Mouse (Mus musculus) frontal cortex, adult (tissue): ENCODE measurements at regions not wholly inside any gene's neighbourhood (a gene's known extent, or its start where the extent isn't known, plus 50 kb on each side); places are given as distances from the start of the nearest gene placed in this dataset.

ENCODE experiments used
- ATAC-seq: cut with Nextera tagmentation; 2 replicates; pipeline ENCODE4 v1.9.2; 2017; ENCODE audit warnings: mild to moderate bottlenecking, moderate library complexity, mixed read lengths; ENCODE audit not compliant: low TSS enrichment

DNA sequence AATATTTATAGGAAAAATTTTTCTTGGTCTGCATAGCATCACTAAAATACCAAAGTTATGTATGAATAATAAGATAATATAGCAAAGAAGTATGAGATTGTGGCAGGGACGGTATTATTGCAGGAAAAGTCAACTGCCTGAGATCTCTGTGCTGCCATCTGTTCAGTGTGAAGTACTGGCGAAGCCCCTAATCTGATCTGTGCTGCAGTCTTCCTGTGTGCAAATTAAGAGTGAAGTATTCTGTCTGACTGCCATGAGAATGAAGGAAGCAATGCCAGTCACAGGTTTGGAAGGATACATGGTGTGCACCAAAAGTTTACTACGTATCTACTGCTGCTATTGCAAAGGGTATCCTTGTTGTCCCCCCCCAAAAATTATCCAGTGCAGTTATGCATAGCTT is 501.5 kb downstream of the Rab28 start:
- no peak for ATAC-seq

DNA sequence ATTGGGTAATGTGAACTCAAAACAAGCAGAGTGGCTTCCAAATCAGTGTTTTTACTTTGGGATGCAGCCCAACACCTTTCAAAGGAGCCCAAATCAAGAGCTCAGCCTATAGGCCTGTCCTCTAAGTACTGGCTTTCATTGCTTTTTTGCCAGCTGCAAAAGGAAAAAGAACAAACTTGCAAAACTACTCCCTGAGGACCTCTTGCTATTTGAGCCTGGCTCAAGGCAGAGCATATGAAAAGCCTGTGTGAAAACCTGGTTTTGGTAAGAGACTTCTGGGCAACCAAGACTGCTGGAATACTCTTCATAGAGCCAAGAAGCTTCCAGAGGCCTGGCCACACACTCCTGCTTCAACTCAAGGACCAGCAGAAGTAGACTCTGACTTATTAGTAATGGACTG is 503.5 kb downstream of the Rab28 start:
- ATAC-seq: no peak

DNA sequence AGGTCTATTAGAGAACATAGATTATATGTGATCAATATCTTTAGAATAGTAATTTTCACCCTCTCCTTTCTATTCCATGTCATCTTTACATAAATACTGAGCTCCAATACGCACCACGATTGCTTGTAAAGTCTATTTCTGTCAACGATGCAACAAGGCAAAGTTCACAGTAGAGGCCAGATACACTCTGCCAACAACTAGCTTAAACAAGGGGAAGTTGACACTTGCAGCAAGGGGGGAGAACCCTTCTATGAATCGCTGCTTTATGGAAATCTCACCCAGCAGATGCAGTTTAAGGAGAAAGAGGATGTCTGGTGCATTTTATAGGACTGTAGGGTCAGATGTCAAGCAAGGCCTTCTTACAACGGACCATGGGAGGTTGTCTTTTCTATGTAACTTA is 520.8 kb downstream of the Rab28 start:
- no peak for ATAC-seq

DNA sequence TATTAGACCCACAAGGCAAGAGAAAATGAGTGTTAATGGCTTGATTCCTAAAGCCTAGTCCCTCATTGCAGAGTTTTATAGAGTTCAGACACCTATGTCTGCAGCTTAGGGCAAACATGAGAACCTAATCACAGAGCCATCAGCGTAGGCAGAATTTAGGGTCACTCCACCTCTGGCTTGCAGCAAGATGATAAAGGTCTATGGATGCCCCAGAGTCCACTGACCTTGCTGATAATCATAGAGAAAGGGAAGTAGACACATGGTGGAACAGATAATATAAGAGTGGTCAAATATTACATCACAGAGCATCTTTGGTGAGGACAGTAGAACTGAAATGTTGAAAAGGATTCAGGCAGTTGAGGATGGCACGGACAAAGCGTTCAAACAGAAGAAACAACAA is 530.7 kb downstream of the Rab28 start:
- no peak for ATAC-seq

DNA sequence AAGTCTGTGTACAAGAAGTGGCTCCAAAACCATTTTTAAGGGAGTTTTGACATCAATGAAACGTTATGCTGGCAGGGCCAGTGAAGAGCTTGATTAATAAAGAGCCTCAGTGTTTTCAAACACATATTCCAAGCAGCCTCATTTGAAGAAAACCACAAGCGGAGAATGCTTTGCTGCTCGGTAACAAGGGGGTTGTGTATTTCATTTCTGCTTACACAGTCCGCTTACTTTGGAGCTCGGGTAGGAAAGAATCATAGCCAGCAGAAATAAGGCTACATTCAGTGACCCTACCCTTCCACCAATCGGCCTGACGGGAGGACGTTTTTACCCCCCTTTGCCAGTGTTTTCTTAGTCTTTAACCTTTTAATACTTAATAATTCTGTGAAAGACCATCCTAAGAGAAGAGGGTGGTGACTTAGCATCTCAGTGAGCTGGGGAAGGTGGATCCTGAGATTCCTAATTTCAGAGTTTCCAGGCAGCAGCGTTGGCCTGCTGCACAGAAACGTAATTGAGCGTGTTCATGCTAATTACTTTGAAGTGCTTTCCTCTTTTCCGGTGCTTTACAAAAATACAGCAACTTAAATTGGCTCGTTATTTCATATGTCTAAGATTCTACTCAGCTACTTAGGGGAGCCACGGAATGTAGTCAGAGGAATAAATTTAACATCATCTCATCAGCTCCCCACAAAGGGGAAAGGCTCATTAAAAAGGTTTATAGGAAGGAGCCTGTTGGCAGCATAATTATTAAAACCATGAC is 541.9 kb downstream of the Rab28 start:
- ATAC-seq: peak; percentile 52

DNA sequence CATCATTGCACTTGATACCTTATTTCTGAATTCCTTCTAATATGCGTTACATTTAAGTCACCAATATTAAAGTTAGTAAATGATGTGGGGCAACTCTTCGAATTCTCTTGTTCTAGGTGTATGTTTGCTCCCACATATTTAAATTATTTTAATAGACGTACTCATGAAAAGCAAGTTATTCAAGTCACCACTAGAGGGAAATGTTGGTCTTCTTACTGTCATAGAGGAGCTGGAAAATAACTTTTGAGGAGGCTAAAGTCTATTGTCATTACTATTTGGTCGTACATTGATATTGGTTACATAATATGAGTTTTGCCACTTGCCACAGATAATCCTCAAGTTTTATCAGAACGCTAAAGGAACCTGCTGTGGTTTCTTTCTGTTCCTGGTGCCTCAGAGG is 582.9 kb downstream of the Rab28 start:
- ATAC-seq: peak; percentile 69

DNA sequence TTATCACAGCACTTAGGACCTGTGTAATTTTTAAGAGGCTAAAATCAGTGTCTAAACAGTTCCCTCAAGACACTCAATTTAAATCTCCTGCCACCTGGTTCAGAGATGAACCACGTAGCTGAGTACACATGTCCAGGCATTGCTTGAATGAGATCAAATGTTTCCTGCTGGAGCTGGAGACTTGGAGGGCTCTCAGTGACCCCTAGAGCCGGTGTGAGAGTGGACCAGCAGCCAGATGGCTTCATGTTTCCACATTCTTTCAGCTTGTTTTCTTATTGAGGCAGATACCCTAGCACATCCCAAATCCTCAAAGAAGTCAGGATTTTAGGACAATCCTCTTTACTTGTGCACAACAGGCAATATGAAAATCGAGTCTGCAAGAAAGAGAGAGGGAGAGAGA is 590.3 kb downstream of the Rab28 start:
- ATAC-seq: no peak

DNA sequence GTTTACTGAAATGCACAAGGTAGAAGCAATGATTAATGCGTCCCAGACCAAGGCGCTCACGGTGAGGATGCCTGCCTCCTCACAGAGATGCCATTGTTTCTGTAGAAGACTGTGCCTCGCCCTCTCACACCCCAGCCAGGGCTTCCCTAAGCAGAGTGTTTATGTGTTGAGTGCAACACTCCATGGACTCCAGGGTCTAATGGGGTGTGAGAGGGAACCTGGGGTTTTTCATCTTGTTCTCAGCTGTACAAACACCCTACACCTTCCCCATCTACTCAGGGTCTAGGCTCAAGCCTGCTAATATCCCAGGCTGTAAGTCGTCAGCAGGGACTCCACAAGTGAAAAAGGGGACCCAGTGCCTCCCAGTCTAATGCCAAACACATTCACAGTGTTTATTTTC is 620.2 kb downstream of the Rab28 start:
- no peak for ATAC-seq

DNA sequence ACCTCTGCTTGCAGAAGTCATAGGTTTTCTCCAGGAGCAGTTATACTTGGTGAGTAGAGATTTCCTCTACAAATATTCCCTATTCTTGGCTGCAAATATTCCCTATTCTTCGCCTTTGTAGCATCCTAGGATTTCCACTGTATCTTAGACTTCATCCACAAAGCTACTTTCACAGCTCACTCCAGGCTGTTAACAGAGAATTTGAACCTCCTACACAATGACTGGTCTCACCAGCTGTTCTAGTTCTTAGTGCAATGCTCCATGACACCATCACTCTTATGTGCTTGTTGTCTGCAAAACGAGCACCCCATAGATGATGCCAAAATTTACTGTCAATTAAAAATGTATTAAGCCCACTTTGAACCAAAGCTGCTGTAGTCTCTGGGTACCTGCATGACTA is 631.5 kb downstream of the Rab28 start:
- ATAC-seq: peak; percentile 97

DNA sequence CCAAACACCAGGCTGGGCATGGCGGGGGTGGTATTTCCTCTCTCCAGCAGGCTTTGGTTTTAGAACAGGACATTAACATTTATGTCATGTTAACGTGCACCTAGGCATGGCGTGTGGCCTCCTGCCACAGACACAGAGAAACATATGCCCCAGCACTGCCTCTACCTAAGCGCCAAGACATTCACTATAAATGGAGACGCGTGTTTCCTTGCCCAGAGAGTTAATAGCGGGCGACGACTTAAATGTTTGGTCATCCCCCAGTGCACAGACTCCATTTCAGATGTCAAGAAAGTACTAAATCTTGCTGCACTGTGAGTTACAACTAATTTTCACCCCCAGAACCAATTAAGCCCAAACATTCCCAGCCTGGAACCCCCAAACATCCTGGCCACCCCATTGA is 646.3 kb downstream of the Rab28 start:
- ATAC-seq: no peak

DNA sequence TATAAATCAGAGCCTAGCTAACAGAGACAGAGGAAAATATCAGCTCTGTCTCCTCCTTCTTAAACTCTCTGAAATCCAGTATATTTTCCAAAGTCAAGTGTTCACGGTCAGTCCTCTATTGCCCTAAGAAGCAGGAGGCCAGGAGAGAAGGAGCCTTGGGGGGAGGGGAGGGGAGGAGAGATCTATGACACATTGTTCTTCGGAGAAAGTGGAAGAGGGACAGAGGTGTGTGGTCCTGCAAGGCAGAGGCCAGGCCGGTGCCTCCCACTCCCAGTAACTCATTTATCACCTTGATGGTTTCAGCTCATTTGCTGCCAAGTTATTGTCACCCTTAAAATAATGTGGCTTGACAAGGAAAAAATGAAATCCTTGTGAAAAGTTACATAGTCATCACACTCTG is 646.7 kb downstream of the Rab28 start:
- no peak for ATAC-seq

DNA sequence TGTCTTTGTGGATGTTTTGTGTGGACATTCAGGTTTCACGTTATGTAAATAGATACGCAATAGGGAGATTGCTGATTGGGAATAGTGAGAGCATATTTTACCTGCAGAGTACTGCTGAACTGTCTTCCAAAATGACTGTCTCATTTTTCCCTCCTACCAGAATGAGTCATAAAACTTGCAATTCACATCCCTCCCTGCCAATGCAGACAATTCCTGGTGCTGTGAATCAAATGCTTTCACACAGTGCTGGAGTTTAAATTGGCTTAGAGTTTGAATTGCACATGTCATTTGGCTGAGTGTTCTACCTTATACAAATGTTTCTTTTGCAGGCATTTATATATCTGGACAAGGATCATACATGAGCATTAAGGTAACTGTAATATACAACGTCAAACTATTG is 649.9 kb downstream of the Rab28 start:
- ATAC-seq: peak; percentile 98

DNA sequence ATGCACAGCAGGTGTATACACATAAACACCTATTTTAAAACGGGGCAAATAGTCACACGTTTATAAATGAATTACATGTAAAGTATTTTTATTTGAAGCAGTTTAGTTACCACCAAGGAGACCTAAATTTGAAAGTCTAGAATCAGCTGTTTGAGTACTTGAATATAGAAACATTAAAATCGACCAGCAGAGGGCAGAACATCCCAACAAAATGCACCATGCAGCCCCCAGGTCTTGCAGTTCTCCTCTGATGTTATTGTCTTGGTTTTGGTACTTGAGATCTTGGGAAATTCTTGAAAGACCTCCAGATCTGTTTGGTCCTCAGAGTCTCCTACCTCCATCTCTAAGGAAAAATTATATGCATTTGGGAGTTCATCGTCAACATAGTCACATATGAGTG is 656.0 kb downstream of the Rab28 start:
- ATAC-seq: peak; percentile 77

DNA sequence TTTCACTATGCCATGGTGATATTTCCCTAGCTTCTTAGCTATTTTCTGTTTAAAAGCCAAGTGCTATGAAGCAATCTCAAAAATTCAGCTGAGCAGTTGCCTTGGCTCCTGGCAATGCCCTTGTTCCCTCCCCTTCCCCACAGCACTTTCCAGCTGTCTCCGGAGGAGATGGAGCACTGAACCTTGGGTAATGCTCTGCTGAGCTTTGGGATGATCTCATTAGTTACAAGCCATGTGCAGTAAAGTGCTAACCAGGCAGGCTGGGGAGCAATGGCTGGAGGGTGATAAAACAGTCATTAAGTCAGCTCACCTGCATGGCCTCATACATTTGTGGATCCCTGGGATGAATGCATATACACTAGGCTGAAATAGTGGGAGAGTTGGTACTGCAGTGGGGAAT is 659.4 kb downstream of the Rab28 start:
- no peak for ATAC-seq

DNA sequence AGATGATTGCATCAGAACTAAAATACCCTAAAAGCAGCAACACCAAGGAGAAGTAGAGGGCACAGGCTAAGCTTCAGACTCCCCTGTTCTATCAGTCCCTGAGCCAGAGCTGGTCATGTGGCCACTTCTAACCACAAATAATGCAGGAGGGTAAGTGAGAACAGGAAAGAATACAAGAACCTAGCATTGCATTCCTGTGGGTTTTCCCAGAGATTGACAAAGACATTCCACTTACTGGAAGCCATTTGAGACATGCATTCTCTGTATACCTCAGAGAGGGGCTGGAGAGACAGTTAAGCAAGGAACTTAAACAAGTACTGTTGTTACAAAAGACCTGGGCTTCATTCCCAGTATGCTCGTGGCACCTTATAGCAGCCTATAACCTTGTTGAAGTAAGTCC is 662.7 kb downstream of the Rab28 start:
- no peak for ATAC-seq

DNA sequence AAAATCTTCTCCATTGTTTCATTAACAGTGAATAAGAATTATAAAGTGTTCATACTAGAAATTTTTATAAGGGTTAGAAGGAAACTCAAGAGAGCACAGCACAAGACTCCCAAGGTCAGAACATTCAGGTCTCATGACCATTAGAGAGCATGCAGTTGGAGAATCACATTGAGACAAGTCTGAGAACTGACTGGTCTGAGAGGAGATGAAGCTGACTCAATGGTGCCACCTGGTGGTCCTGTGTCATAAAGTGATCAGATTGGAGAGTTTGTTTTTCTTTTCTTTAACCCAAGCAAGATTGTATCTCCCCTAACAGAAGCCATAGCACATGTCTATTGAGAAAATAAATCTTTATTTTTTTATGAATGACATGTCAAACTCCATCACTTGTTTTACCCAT is 663.5 kb downstream of the Rab28 start:
- ATAC-seq: peak; percentile 95

DNA sequence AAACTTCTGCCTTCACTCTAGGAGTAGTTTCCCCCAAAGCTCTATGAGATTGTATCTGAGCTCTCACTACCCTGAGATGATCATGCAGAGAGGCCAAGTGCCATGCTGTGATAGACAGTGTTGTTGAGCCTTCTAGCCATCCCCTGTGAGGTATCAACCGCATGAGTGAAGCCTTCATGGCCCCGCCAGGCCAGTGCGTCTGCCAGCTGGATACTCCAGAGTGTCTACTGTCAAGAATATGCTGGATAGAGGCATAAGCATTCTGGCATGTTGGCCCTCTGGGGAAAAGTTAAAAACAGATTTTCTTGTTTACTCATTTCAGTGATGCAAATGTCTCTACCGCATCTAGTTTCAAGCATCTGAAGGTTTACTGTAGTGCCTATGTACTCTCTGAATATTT is 669.2 kb downstream of the Rab28 start:
- no peak for ATAC-seq

DNA sequence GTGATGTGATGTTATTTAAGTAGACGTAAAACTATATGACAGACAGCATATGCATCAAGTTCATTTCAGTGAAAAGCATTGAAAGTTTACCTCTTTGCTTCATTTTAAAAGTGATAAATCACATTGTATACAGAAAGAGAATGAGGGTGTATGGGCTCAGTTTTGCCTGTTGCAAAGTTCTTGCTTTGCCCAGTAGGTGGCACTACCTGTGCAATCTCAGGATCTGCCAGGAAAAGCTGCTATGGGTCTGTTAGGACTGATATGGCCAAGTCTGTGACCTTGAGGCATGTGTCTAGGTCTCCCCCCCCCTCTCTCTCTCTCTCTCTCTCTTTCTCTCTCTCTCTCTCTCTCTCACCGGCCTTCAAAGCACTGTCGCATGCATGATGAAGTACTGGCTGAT is 701.3 kb downstream of the Rab28 start:
- ATAC-seq: peak; percentile 78

DNA sequence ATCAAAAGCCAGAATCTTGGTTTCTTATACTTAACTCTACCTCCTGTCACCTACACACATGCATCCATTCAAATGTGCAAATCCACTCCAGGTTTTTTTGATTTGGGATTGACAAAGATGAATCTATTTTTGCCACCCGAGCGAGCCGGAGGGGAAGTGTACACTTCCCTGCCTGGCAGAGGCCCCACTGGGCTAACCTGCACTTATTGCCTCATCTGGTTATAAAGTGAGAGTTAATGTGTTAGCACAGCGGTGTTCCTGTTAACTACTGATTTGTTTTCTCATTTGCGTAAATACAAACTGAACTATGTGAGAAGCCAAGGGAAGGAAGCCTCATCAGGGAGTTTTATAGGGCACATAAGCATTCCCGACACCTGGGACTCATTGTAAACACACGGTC is 721.4 kb downstream of the Rab28 start:
- ATAC-seq: no peak

DNA sequence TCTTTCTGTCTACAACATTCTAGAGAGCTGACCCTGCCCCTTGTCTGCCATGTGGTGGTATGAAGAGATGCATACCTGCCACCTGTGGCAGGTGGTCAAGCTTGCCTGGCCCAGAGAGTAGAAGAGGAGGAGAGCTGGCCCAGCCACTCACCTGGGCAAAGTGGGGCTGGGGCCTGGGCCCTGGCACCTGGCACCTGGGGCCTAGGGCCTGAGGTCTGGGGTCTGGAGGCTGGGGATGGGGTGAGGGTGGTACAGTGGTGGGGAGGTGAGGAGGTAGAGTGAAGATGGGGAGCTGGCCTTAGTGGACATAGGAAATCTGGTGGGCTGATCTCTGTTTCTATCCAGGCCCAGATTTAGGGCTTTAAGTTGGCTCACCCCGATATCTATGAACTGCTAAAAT is 733.1 kb downstream of the Rab28 start:
- no peak for ATAC-seq

DNA sequence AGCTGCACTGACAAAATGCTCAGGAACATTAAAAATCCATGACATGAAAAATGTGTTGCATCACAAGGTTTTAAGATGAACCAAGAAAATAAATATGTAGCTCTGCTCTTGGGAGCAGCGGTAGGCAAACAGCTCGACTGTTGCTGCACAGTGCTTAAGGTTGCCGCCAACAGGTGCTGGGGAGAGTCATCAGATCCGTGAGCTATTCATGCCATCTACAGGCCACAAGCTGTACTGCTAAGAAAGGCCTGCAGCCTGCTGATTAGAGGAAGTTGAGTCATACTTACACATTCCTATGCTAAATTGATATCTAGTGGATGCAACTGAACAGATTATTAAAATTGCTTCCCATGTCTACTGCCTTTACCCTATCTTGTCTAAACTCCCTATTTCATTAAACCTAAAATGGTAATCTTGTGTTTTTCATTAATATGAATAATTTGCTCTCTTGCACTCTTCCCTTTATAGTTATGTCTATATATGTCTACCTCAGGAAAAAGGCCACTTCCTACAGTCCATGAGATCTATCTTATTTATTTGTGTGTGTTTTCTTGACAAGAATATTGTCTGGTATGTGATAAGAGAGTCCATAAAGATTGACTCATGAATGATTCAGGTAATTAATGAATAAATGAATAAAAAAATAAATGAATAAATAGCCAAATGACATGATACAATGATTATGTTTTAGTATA is 754.9 kb downstream of the Rab28 start:
- peak; percentile 99 for ATAC-seq

DNA sequence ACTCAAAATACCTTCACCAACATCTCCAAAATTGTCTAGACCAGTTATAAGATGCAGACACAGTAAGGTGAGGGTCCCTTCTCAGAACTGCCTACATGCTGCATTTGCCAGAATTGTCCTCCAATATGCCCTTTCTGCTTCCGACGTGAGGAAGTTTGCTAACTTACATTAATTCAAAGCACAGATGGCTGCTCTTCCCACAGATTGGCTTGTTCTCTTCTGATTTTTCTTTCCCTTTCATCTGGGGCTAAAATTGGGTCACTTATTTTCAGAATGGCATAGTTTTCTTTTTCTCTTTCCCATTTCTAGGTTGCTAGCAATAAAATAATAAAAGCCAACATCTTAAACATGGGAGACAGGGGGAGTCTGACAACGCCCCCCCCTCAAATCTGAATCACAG is 778.8 kb downstream of the Rab28 start:
- ATAC-seq: peak; percentile 92

DNA sequence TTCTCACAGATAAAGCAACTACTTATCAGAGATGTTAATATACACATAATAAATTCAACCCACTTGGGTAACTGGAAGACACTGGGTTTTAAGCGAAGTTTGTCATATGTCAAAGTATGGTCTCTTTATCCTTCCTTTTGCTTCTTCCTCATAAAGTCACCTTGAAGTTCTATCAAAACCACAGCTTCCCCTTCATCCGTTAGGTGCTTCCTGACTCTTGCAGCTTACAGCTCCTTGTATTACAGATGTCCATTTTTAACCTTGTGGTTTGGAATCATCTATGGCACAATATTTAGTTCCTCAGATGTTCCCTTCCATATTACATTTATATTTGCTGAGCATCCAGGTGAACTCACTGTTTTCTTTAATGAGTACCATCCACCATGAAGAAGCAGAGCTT is 787.0 kb downstream of the Rab28 start:
- ATAC-seq: no peak

DNA sequence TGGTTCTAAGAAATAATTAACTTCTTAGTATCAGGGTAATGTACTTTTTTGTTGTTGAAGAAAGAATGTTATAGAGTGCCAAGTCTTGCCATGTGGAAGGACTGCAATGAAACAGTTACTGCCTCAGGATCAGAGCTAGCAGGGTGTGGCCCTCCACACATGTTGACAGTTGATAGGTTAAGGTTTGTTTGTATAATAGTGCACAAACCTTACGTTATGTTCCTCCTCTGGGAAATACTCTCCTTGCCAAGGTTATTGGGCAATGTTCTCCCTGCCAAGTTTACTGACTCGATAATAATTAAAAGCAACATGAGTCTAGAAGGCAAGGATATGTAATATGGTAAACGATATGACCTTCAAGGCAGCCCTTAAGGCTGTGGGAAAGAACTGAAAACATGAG is 799.2 kb downstream of the Rab28 start:
- ATAC-seq: no peak
